Mouse (Mus musculus): ENCODE data around the gene Lin7a.

Lin7a gene

DNA sequence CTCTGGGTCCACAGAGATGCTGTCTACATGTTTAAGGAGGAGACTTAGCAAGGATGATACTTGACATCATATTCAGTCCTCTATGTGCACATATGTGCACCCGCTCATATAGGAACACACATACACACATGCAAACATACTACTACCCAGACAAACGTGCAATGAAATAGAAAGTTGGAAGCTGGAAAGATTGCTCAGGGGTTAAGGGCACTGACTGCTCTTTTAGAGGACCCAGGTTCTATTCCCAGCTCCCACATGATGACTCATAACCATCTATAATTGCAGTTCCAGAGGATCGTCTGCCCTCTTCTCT, 19.0 kb upstream of the Lin7a start:
- DNase-seq = no peak

DNA sequence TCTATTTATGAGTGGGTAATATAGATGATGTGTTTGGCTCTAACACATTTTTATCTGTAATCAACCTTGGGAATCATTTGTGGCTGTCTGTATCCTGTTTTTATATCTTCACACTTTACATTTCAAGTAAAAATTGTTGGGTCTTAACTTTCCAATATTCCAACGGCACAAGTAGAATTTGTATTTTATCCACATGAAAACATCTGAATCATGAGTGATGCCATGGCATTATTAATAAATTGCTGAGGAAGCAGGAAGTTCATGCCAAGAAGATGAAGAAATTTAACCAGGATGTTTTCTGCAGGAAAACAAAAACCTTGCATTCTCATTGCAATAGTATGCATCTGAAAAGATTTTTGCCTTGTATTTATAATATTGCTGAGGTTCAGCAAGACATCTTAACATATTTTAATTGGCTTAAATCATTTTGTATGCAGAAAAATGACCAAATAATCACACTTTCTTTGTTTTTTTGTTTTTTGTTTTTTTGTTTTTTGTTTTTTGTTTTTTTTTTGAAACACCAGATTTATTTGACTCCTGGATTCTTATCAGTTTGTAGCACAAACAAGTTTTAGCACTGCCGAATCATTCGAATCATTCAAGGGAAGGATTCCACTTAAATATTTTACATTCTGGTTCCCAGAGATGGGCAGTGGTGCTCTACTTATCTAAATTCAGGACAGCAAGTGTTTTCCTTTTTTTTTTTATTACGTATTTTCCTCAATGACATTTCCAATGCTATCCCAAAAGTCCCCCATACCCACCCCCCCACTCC, 18.1 kb upstream of the Lin7a start:
- no peak for DNase-seq

GRCm38 (mm10) chr10:107254656-107255055, 16.8 kb upstream of the Lin7a start:
- no peak for DNase-seq

- DNase-seq = no peak
Measured at GRCm38 (mm10) chr10:107255351-107256050, 16.0 kb upstream of the Lin7a start.

DNA sequence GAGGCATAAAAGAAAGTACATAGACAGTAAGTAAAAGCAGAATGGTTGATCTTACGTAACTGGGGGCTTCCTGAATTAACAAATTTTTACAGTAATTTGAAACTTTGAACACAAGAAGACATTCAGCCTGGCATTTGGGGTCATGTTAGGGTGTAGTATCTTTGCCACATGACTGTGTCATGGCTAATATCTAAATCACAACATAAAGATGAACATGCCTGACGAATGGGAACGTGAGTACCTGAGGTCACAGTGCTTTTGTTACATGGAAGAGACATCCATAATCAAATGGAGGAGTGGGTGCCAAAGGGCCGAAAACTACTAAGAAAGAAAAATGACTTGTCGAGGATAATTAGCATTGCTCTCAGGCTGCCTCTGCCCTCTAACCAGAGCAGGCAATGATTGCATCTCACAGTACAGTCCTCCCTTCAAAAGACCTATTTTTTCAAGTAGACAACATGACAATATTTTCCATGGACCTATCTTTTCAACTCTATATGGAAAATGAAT, 15.0 kb upstream of the Lin7a start:
- DNase-seq = no peak

- no peak for DNase-seq
Measured at GRCm38 (mm10) chr10:107260428-107260827, 11.1 kb upstream of the Lin7a start.

GRCm38 (mm10) chr10:107272131-107272803, 781 bp downstream of the Lin7a start:
- DNase-seq = no peak

GRCm38 (mm10) chr10:107272804-107273145, 1.3 kb downstream of the Lin7a start:
- no peak for DNase-seq

- DNase-seq = no peak
Measured at GRCm38 (mm10) chr10:107273848-107274247, 2.4 kb downstream of the Lin7a start.

DNA sequence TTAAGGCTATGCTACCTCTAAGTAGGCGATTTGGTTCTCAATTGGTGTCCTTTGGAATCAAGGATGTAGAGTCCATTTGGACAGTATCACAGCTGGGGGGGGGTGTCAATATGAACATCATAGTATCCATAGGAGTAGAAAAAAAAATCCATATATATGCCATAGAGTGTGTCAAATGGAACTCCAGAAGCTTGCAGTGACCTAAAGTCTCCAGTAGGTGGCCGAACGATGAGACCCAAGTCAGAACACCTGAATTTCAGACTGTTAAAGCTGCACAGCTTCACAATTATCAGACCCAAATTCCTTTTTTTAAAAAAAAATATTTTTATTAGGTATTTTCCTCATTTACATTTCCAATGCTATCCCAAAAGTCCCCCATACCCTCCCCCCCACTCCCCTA, 3.3 kb downstream of the Lin7a start:
- no peak for DNase-seq

DNA sequence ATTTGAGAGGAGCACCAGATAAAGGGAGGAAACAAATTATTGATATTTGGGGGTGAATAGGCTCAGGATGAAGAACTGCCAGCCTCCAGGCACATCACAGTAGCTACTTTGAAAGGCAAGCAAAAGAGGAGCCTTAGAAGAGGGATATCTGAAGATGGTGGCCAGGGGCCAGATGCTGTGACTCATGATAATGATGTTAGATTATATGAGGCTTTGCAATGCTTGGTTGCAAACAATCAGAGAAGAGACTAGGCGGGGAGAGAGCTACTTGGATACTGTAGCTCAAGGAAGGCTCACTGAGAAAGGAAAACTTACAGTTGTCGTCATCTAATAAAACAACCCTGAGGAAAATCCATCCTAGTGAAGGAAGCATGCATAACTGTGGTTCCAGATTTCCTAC, 5.2 kb downstream of the Lin7a start:
- DNase-seq = no peak

DNA sequence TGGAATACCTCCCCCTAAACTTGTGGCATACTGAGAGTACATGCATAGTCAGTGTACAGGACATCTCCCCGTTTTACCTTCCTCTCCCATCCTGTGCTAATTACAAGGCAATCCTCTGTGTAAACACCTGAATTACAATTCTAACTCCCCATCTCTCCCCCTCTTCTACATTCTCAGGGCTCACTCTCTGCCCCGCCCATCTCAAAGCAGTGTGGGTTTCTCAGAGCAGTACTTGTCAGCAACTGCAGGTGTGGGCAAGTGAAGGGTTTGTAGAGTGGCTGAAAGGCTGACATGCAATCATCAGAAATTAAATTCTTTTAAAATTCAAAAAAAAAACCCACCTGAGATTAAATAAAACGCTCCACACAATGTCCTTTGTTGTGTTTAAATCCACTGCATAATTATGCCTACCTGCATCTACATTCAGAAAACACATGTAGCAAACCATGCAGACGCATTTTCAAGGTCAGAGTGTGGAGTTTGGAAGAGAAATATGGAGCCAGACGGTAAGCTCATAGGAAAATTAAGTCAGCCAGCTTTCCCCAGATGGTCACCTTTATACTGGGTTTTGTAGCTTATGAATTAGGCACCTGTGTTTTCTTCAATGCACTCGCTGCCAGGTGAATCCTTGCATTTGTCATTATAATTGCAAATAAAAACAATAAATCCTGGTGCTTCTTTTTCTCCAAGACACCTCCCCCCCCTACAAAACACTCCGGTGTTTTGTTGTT, 22.6 kb downstream of the Lin7a start:
- DNase-seq = no peak

DNA sequence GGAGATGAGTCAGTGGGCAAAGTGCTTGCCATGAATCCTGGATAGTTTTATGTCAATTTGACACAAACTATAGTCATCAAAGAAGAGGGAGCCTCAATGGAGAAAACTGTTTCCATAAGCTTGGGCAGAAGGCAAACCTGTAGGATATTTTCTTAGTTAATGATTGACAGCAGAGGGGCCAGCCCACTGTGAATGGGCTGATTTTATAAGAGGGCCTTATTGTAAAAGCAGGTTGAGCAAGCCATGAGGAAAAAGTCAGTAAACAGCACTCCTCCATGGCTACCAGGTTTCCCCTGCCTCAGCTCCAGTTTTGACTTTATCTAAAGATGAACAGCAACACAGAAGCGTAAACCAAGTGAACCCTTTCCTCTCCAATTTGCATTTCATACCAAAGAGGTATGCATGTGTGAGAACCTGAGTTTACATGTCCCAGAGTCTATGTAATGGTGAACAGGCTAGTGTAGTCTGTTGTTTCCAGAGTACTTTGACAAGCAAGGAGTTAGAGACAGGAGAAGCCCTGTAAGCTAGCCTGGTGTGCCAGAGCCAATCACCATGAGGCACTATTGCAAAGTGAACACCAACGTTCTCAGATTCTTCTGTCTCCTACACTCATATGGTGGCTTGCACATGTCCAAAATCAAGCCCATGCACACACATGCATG, 29.2 kb downstream of the Lin7a start:
- no peak for DNase-seq

DNA sequence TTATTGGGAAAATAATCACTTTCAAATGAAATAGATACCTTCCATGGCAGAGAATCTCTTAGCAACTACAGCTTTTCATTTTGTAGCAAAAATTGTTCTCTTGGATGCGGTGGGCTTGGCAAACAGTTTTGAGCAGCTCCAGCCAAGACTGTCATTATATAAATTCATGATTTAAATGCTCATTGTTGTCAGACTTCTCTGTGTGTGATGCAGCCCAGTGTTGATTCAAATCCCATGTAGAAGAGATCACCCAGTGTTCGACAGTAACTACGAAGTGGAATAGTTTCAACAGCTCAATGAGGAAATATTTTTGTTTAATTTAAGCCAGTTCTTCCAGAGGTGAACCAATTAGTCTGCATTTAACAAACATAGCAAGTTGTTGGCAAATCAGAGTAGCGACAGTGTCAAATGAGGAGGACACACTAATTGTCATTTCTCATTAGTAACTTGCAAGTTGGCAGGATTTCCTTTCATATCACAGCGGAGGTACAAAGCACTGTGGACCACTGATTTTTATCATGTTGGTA, 39.5 kb downstream of the Lin7a start:
- DNase-seq = no peak

DNA sequence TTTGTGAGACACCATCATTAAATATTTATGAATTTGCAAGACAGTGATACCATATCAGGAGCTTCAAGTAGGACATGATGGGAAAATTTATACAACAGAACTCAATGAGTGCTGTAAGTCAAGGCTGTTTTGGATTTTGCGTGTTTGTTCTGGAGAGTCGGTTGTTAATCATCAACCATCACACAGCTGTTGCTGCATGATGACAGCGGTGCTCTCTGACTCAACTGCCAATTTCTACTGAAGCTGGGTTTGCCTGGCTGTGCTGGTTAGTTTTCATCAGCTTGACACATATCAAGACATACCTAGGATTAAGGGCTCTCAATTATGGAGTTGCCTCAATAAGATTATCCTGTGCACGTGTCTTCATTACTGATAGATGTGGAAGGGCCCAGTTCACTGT, 41.1 kb downstream of the Lin7a start:
- no peak for DNase-seq

GRCm38 (mm10) chr10:107313395-107313794, 41.9 kb downstream of the Lin7a start:
- DNase-seq = no peak

- no peak for DNase-seq
Measured at GRCm38 (mm10) chr10:107315251-107315650, 43.8 kb downstream of the Lin7a start.

DNA sequence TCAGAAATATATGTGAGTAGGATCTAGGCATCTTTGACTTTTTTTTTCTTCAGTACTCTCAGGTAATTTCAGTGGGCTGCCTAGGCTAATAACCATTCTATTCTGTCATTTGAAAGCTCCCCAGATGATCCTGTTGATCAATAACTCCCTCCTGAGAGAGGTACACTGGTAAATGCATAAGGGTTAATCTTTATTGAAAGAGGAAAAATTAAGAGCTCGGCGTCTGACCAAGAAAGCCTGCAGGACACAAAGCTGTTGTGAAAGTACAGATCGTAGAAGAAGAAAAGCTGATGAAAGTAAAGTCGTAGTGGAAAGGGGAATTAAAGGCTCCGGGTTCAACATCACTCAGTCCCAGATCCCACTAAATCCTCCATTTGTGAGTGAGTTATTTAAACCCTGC, 44.2 kb downstream of the Lin7a start:
- DNase-seq = no peak

DNA sequence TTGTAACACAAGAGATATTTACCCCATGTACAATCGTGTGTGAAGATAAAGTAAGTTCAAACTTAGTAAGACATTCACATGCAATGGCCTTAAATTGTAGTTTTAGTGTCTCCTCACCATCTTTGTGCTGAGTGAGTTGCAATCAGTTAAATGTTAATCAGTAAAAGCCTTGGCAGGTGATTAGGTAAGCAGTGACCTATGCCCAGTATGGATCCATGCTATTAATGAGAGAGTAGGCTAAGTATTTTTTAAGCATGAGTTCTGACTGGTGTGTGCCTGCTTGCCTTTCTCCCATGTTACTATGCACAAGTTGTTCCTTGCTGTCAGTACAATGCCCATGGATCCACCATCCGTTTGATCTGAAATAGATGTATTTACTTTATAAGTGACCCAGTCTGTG, 44.6 kb downstream of the Lin7a start:
- no peak for DNase-seq

- DNase-seq = no peak
Measured at GRCm38 (mm10) chr10:107319648-107320047, 48.2 kb downstream of the Lin7a start.

DNA sequence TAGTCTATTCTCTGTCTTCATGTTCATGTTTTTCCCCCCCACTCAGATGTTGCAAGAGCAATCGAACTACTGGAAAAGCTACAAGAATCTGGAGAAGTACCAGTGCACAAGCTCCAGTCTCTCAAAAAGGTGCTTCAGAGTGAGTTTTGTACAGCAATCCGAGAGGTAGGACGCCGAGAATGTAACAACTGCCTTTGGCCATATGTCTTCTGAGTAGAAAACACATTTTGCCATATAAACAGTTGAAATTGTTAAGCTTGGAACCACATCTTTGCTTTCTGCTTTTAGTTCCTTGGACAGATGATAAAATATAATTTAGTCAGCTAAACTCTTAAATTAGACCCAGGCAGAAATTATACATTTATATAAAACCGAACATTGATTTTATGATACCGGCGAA, 52.4 kb downstream of the Lin7a start:
- no peak for DNase-seq

GRCm38 (mm10) chr10:107325558-107325957, 54.1 kb downstream of the Lin7a start:
- DNase-seq = no peak

DNA sequence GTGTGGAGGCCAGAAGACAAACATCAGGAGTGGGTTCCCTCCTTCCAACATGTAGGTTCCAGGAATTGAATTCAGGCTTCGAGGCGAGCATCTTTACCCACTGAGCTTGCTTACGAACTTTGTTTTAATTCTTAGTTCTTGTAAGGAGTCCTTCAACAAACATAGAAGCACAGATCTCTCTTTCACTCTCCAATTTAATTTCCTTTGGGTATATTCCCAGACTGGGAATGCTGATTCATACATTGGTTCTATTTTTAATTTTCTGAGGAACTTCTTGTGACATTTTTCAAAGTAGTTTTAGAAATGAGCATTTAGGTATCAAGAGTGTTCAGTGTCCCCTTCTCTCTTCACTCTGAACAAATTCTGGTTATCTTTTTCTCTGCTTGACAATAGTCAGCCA, 68.0 kb downstream of the Lin7a start:
- no peak for DNase-seq
